Mouse (Mus musculus) layer of hippocampus, adult 8-10 months (tissue): ENCODE results near the gene Tead3. TPM values are rescaled to one million over a fixed set of nuclear protein-coding genes. Genes with fewer than 3 reads are reported as not detected.

ENCODE experiments used
- total RNA-seq, 4 experiments: library from RNA; stranded (reverse); gene quantifications; 2 replicates each; pipeline ENCODE4 v1.2.4; 2022

Tead3 gene
- total RNA-seq, 4 experiments from 2014 or later: 2.6 to 6.5 (median 4.6) TPM

Other genes starting within 250 kb of the Tead3 start
- 1 to 10 TPM; 1.1 to 1.3 (median 1.2) TPM for gene Scube3, start 208.7 kb downstream of the Tead3 start, total RNA-seq
- 100 to 1,000 TPM in 2 of 4 experiments, 10 to 100 TPM in 2; 91.9 to 107 (median 101) TPM for gene Zfp523, start 173.7 kb downstream of the Tead3 start, total RNA-seq
- 1 to 10 TPM; 2.9 to 6.5 (median 3.5) TPM for gene Def6, start 143.0 kb downstream of the Tead3 start, total RNA-seq
- gene Ppard, start 118.1 kb downstream of the Tead3 start, total RNA-seq: 10 to 100 TPM; 24.5 to 27.5 (median 26.7) TPM
- gene Fance, start 37.3 kb downstream of the Tead3 start, total RNA-seq: 10 to 100 TPM; 31.8 to 42.1 (median 34.9) TPM
- 100 to 1,000 TPM; 309 to 406 (median 361) TPM for gene Rpl10a, start 22.3 kb downstream of the Tead3 start, total RNA-seq
- 1 to 10 TPM in 1 of 4 experiments, not detected in 3; 1.2 TPM for gene Tulp1, start 14.4 kb upstream of the Tead3 start, total RNA-seq
- 10 to 100 TPM; 70.6 to 79.4 (median 72.7) TPM for gene Fkbp5, start 166.7 kb upstream of the Tead3 start, total RNA-seq
- gene Armc12, start 180.0 kb upstream of the Tead3 start, total RNA-seq: not detected
- gene Clpsl2, start 198.6 kb upstream of the Tead3 start, total RNA-seq: not detected
- not detected for gene Clps, start 209.9 kb upstream of the Tead3 start, total RNA-seq
- gene Lhfpl5, start 224.8 kb upstream of the Tead3 start, total RNA-seq: 1 to 10 TPM; 3.5 to 5.3 (median 4.2) TPM